Mouse (Mus musculus) lung, postnatal 14 days (tissue): ENCODE measurements around the gene Dppa2.
"Not testable (repeated sequence)": the region's sequence is repeated elsewhere in the genome, so short reads cannot be mapped to it uniquely, and the experiment has no call there.

Source experiments
- DNase-seq: peaks from one replicate; pipeline ENCODE4 v3.0.0; 2021

Dppa2 gene

DNA sequence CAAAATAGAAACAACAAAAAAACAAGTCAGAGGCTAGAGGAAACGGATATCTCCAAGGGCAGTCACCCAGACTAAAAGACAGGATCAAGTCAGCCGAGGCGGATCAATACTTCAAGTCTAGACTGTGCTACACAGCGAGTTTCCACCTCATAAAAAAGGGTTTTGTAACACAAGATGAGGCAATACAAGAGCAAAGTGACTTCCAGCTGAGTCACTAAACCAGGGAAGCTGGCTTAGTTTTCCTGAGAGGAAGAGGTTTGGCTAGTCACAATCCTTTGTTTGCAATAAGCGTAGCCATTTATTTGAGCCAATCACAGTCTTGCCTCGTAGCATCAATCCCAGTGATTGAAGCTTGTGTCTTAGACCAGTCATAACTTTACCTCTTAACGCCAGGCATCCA, at the start of gene Dppa2:
Gene Dppa2 (plus strand): TSS at position 400 of the 400 bp plus-strand sequence.
- no peak for DNase-seq

GRCm38 (mm10) chr16:48254584-48254983, 49.1 kb upstream of the Dppa2 start:
- no peak for DNase-seq

DNA sequence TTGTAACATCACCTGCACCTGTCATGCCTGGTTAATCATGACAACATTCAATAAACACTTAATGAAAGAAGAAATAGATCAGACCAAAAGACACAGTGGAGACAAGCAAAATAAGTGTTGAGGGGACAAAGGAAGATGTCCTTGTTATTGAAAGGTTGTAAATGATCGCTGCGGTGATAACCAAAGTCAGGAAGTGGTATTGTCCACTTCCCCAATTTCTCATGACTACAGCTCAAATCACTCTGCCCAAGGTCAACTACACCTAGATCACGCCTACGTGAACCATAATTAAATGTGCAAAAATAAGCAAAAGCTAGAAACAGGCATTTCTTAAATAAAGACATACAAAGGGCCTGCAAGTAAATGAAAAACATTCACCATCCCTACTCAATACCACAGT, 44.2 kb upstream of the Dppa2 start:
- DNase-seq, result no peak

GRCm38 (mm10) chr16:48262901-48263300, 40.8 kb upstream of the Dppa2 start:
- no peak for DNase-seq

GRCm38 (mm10) chr16:48265856-48266255, 37.9 kb upstream of the Dppa2 start:
- no peak for DNase-seq

DNA sequence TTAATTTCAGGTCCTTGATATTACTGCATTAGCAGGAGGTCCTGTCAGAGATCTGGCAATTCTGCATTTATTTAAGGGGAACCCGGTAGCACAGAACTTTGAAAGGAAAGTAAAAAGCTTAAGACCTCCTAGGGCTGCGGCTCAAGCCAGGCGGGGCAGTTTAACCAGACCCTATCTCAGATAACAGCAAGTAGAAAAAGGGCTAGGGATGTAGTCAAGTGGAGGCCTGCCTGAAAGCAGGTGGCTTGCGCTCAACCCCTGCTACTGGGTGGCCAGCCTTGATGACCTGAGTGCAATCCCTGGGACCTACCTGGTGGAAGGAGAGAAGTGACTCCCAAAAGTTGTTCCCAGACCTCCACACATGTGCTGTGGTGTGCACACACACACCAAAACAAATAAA, 26.8 kb upstream of the Dppa2 start:
- no peak for DNase-seq

GRCm38 (mm10) chr16:48280883-48281282, 22.8 kb upstream of the Dppa2 start:
- no peak for DNase-seq

GRCm38 (mm10) chr16:48282801-48283200, 20.9 kb upstream of the Dppa2 start:
- DNase-seq, result no peak

- DNase-seq, result no peak
These were observed 20.2 kb upstream of the Dppa2 start, which contains the start of gene Dppa4 for GRCm38 (mm10) chr16:48283517-48283916. Gene Dppa4 (plus strand): TSS chr16:48283733.

DNA sequence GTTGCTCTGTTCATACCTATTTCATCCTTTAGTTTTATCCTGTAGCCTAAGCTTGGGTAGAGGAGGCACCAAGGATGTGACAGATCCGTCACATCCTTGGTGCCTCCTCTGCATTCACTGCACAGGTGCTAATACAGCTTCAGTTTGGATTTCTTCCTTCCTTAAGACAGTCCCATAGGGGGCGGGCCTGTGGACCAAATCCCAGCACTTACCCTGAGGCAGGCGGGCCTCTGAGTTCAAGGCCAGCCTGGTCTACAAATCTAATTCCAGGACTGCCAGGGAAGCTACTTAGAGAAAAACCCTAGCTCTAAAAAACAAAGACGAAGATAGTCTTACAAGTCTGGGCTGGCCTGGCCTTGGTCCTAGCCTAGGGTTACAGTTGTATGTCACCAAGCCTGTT, 18.2 kb upstream of the Dppa2 start:
- no peak for DNase-seq

DNA sequence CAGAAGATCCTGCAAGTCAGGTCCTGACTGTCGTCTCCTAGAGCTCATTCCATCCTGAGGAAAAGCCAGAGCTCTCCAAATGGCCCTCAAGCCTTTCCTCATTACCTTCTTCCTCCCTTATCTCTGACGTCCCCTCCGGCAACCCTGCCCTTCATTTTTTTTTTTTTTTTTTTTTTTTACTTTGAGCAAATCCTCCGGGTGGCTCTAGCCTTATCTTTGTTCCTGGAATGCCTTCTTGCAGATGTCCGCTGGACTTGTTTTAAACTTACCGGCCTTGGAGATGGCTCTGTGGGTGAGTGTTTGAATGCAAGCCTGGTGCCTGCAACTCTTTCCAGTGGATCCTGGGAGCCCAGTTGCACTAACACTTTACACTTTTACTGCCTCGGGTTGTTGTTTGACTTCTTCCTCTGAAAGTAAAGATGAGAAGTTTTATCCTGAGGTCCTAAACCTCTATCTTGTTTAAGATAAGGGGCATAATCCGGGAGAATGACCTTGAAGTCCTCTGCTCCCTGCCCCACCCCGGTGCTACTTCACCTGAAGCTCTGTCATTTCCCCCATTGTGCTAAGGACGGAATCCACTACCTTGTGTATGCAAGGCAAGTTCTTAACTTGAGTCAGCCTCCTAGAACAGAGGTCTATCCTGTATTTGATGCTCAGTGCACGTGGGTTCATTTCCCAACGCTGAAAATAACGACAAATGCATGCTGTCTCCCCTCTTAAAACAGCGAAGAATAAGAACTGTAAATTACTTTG, 6.1 kb upstream of the Dppa2 start:
- DNase-seq, result no peak

- DNase-seq, result no peak
These were observed 3.8 kb upstream of the Dppa2 start for GRCm38 (mm10) chr16:48299884-48300283.

GRCm38 (mm10) chr16:48303983-48304382, 275 bp downstream of the Dppa2 start:
- no peak for DNase-seq

DNA sequence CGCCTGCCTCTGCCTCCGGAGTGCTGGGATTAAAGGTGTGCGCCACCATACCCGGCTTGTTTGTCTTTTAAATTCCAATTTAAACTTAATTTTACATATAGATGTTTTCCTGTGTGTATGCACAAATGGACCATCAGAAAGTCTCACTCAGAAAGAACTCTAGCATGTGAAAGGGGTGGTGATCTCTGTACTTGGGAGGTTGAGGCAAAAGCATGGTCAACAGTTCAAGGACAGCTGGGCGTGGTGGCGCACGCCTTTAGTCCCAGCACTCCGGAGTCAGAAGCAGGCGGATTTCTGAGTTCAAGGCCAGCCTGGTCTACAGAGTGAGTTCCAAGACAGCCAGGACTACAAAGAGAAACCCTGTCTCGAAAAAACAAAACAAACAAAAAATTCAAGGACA, 5.2 kb downstream of the Dppa2 start:
- DNase-seq, result not testable (repeated sequence)

DNA sequence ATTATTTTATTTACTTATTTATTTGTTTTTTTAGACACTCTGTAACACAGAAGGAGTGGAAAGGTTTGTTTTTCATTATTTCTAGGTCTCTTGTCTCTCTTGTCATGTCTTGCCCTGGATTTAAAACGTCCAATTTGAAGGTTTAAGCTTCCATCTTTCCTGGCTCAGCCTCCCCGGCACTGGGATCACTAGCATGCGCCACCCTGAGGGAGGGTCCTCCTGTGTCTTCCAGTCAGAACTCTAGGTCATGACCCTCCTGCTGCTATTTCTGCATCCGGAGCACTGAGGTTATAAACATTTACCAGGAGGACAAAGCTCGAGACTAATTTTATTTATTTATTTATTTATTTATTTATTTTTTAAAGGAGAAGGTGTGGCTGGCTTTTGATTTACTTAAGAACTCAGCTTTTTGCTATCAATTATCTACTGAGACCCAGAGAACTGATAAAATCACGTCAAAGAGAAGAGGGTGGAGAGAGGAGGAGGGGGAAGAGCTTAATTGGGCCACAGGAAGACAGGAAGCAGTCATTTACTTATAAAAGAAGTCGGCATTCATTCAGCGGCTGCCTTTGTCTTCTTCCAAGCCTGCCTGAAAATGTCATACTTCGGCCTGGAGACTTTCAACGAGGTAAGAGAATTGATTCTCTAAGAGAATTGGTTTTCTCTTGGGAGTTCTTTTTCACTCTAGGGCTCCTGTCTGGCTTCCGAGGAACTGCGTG, 6.4 kb downstream of the Dppa2 start:
- DNase-seq, result peak; percentile 1

DNA sequence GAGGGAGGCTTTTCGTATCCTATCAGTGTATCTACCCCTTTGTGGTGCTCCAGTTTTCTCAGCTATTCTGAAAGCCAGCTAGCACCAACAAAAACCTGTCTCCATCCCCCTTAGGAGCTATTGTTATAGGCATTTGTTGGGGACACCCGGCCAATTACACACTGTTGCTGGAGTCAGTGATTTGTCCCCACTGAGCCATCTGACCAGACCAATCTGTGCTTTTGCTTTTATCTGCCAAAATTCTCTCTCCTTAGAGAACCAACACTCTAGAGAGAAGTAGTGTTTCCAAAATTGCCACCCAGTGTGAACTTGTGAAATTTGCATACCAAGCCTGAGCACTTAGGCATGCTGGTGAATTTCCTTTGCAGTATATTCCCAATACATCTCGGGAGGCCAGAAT, 11.6 kb downstream of the Dppa2 start:
- no peak for DNase-seq

DNA sequence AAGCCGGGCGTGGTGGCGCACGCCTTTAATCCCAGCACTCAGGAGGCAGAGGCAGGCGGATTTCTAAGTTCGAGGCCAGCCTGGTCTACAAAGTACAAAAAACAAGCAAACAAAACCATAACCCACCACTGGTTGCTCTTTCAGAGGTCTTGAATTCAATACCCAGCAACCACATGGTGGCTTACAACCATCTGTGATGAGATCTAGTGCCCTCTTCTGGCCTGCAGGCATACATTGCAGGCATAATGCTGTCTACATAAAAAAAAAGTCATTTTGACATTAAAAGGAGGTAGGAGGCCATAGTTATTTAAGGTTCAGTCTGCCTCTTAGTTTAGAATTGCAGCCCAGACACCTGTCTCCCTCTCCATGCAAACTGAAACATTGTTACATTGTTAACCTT, 17.1 kb downstream of the Dppa2 start:
- no peak for DNase-seq

- DNase-seq, result no peak
These were observed 19.4 kb downstream of the Dppa2 start for GRCm38 (mm10) chr16:48323133-48323532.

GRCm38 (mm10) chr16:48323602-48324345, 20.1 kb downstream of the Dppa2 start:
- no peak for DNase-seq

- DNase-seq, result no peak
These were observed 23.2 kb downstream of the Dppa2 start for GRCm38 (mm10) chr16:48326903-48327302.

DNA sequence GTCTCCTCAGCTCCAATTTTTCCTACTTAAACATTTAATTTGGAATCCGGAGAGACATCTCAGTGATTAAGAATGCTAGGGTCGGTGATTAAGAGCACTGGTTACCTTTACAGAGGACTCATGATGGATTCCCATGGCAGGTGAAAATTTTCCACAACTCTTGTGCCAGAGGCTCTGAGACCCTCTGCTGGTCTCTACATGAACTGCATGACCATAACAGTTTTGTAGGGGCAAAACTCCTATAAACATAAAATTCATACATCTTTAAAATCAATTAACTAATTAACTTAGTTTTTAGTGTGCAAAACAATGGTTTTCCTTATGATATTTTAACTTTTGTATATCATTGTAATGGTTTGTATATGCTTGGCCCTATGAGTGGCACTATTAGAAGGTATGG, 24.7 kb downstream of the Dppa2 start:
- DNase-seq, result no peak

GRCm38 (mm10) chr16:48331822-48332221, 28.1 kb downstream of the Dppa2 start:
- DNase-seq, result no peak

DNA sequence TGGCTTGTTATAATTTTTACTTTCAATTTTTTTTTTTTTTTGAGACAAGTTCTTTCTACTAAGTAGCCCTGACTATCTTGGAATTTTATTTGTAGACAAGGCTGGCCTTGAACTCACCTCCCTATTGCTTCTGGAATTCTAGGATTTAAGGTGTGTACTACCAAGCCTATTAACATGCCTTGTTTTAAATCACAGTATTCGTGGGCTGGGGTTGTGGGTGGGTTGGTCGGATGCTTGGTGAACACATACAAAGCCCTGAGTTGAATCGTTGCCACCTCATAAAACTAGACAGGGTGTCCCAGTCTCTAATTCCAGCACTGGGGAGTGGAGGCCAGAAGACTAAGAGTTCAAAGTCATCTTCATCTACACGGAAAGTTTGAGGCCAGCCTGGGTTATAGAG, 31.6 kb downstream of the Dppa2 start:
- no peak for DNase-seq

DNA sequence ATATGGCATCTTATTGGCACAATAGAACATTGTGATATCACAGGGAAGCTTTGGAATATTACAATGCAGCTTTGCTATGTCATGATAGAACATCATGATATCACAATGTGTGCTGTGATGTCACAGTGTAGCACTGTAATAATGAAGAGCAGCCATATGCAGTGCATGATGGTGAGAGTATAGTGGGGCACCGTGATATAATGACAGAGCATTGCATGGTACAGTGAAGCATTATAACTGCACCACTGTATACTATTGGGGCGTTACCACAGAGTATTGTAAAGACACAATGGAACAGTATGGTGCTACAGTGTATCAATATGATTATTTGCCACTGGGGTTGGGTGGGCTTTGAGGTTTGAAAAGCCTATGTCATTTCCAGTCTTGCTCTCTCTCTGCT, 40.5 kb downstream of the Dppa2 start:
- DNase-seq, result no peak
